Mouse (Mus musculus): ENCODE data around the gene Nr2e3.

DNA sequence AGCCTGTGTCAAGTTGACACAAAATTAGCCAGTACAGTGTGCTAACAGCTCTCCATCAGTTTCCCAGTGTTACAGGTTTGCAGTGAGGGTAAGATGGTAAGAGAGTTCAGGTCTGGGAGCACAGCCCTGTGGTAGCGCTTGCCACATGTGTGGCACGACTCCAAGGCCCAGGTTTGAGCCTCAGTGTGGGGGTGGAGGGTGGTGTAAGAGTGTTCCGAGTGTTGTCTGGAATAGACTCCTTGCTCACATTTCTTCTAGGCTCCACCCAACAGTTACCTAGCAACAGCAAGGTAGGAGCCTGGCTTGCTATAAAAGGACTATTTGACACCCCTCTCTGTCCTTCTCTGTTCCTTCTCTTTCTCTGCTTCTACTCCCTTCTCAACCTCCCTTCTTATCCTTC is 3.9 kb upstream of the Nr2e3 start:
- TF ChIP-seq CTCF (IDR thresholded peaks at IDR 0.05; ENCODE audit: insufficient read depth, low read depth, low read length) (no peak), POLR2A (IDR thresholded peaks at IDR 0.05; ENCODE audit: insufficient read depth, low read depth, low read length) (no peak)

Data from olfactory bulb, adult 2 months (tissue).